Mouse (Mus musculus) heart, postnatal 0 days (tissue): ENCODE measurements at regions not wholly inside any gene's neighbourhood (a gene's known extent, or its start where the extent isn't known, plus 50 kb on each side); places are given as distances from the start of the nearest gene placed in this dataset.

Experiments used
- CTCF ChIP-seq: IDR thresholded peaks from 2 replicates; pipeline ENCODE4 v1.5.1; 2016; ENCODE audit warnings: antibody characterized with exemption, control low read depth, low read depth
- EP300 ChIP-seq: IDR thresholded peaks from 2 replicates; pipeline ENCODE4 v1.6.1; 2016; ENCODE audit warnings: antibody characterized with exemption, low read depth

DNA sequence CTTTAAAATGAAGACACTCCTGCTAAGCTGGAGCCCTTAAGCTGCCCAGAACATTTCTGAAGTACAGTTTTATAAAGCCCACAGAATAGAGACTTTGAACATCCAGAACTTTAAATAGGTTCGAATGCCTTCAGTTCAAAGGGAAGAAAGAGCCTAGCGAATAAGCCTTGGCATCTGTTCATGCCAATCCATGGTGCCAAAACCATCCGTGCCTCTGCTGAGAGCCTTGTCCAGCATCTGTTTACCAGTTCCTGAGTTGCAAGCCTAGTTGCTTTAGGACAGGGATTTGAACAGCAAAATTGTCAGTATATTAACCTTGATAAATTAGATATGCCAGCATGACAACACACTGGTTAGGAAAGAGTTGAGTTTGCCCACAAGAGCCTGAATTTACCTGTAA lies 107.6 kb downstream of the Nkx6-1 start:
- TF ChIP-seq CTCF (no peak), EP300 (no peak)
